Mouse (Mus musculus) skeletal muscle tissue, postnatal 0 days (tissue): ENCODE data around the gene Zfp108. TPM values are rescaled to one million over a fixed set of nuclear protein-coding genes. Genes with fewer than 3 reads are reported as not detected.

Experiments
- polyA plus RNA-seq: library from polyadenylated mRNA; unstranded; fragments of >200 nt; fragmentation: Nextera tagmentation; extraction: Ambion mirVana; gene quantifications from 2 replicates; pipeline ENCODE4 v1.2.1, GENCODE M21; 2015

Gene Zfp108
- polyA plus RNA-seq: 1.3 and 1.7 TPM in 2 replicates

DNA sequence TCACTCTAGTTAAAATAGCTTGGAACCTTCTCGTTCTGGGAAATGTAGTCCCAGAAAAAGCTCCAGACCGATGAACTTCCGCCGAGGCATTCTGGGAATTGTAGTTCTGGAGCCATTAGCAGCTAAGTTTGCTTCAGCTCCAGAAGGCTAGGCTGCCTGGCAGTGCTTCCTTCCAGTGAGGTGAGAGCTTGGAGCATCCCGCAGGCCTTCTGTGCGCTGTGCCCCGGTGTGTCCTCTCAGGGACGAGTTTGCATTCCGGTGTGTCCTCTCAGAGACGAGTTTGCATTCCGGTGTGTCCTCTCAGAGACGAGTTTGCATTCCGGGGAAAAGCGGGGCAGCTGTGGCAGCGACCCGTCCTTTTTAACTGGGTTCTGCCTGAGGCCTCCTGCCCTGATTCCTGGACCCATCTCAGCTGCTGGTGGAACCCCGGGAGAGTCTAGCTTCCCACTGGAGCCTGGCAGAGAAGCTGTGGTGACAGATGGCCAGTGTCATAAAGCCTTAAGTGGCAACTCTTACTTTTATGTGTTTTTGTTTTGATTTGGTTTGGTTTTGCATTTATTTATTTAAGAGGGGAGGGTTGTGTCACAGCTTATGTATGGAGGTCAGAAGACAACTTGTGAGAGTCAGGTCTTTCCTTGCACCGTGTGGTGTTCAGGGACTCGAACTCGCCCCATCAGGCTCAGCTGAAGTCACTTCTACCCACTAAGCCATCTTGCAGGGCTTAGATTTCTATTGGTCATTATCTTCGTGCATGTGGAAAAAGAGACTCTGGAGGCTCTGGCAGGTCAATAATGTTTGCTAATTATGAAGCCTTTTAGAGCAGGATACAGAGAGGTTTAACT is at the start of gene Zfp108:
TSS of gene Zfp108 (plus strand) at position 162 of the 842 bp plus-strand sequence.

DNA sequence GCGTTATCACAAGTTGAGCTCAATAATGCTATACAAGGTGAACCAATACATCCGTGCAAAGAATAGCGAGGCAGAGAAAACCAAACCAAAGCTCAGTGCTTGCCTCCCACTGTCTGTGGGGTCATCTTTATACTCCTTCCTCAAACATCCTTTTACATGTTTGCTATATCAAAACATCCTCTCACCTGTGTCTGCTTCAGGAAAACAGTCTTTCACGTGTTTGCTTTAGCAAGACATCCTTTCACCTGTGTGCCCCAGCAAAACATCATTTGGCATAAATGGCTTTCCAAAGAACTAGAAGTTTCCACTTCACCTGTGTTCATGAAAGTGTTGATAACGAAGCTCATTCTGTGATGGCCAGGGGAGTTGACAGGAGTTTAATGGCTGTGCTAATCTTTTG is 43.3 kb upstream of the Zfp108 start, which contains the start of gene Zfp111:
TSS of gene Zfp111 (minus strand) at position 101 of the 400 bp plus-strand sequence.

DNA sequence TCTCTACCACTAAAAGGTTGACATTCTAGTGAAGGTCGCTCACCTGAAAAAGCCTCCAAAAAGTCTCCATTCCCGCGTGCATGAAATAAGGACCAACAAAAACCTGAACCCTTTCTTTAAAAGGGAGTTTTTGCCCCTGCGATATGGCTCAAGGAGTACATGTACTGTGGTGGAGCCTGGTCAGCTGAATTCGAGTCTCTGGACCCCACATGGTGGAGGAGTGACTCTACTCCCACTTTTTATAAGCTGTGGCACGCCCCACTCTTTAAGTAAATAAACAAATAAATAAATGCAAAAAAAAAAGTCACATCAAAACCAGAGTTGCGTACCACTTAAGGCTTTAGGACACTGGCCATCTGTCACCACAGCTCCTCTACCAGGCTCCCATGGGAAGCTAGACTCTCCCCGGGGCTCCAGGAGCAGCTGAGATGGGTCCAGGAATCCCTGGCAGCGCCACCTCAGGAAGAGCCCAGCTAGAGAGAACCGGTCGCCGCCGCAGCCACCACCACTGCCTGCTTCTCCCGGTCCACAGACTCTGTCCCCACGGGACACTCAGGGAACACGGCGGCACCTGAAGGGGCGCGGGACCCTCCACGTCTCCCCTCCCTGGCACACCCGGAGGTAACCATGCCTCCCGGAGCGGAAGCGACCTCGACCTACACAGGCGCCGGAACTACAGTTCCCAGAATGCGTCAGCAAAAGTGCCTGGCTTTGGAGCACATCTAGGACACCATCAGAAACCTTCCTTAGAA is 17.4 kb upstream of the Zfp108 start, which contains the start of gene Zfp109:
TSS of gene Zfp109 (minus strand) at position 521 of the 752 bp plus-strand sequence.

DNA sequence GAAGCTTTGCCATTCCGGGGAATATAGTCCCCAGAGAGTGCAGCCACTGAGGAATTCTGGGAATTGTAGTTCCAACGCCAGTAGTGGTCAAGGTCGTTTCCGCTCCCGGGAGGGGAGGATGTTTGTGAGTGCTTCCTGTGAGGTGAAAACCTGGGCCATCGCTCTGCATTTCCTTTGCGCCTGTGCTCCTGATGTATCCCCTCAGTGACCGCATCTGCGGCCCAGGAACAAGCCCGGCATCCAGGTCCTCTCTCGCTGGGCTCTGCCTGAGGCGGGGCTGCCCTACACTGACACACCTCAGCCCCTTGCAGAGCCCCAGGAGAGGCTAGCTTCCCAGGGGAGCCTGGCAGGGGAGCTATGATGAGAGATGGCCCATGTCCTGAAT is 15.7 kb downstream of the Zfp108 start, which contains the start of gene Zfp93:
TSS of gene Zfp93 (plus strand) at position 133 of the 385 bp plus-strand sequence.

DNA sequence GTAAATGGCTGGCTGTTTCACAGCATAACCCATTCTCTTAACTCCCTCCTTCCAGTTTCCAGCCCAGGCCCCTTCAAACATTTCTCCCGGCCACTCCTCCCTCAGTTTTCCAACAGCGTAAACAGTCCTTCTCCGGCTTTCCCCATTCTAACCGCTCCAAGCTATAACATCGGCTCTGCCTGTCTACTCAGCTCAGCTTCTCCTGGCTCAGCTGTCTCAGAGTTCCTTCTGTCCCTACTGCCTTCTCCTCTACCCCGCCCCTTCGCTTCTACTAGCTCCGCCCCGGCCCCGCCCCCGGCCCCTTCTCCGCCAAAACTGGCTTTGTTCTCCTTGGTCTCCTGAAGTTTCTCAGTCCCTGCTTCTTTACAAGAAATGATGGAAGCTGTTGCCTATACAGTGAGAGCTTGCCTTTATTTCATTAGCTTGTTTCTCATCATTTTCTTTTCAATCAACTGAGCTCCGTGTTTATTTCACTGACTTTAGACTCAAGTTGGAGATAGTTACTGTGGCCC is 46.2 kb downstream of the Zfp108 start, which contains the start of gene Zfp61:
TSS of gene Zfp61 (minus strand) at position 462 of the 512 bp plus-strand sequence.

Other genes starting within 250 kb of the Zfp108 start
- not detected in 2 replicates for gene Vmn1r183, start 201.5 kb upstream of the Zfp108 start, polyA plus RNA-seq
- 4.3 and 5.5 TPM in 2 replicates for gene Zfp180, start 172.9 kb upstream of the Zfp108 start, polyA plus RNA-seq
- gene Zfp112, start 142.5 kb upstream of the Zfp108 start, polyA plus RNA-seq: 3.9 and 4.4 TPM in 2 replicates
- gene Zfp235, start 120.6 kb upstream of the Zfp108 start, polyA plus RNA-seq: 6.6 and 7.2 TPM in 2 replicates
- gene Zfp114, start 79.7 kb upstream of the Zfp108 start, polyA plus RNA-seq: 0.57 and 0.59 TPM in 2 replicates
- gene Zfp111, start 43.4 kb upstream of the Zfp108 start, polyA plus RNA-seq: 2.2 and 2.8 TPM in 2 replicates
- gene Zfp109, start 17.2 kb upstream of the Zfp108 start, polyA plus RNA-seq: 0.95 and 1.2 TPM in 2 replicates
- 3.5 and 4.0 TPM in 2 replicates for gene Zfp93, start 15.6 kb downstream of the Zfp108 start, polyA plus RNA-seq
- gene Zfp61, start 46.4 kb downstream of the Zfp108 start, polyA plus RNA-seq: 9.6 and 11.4 TPM in 2 replicates
- 4.2 and 5.6 TPM in 2 replicates for gene Zfp94, start 61.9 kb downstream of the Zfp108 start, polyA plus RNA-seq
- not detected in 2 replicates for gene Tescl, start 79.1 kb downstream of the Zfp108 start, polyA plus RNA-seq
- 5.3 TPM in 1 of 2 replicates, not detected in the other for gene Lypd5, start 94.4 kb downstream of the Zfp108 start, polyA plus RNA-seq
- 0.51 and 0.79 TPM in 2 replicates for gene Kcnn4, start 115.5 kb downstream of the Zfp108 start, polyA plus RNA-seq
- 12.9 and 13.7 TPM in 2 replicates for gene Smg9, start 144.8 kb downstream of the Zfp108 start, polyA plus RNA-seq
- 0.42 and 0.62 TPM in 2 replicates for gene Irgc1, start 197.5 kb downstream of the Zfp108 start, polyA plus RNA-seq
- gene Plaur, start 207.7 kb downstream of the Zfp108 start, polyA plus RNA-seq: 3.4 and 4.1 TPM in 2 replicates
- 3.8 and 6.0 TPM in 2 replicates for gene Cadm4, start 227.2 kb downstream of the Zfp108 start, polyA plus RNA-seq